Mouse (Mus musculus): Measurements from ENCODE around the gene Psmb8. TPM values are rescaled to one million over a fixed set of nuclear protein-coding genes. Genes with fewer than 3 reads are reported as not detected.
"Not testable (repeated sequence)": the region's sequence is repeated elsewhere in the genome, so short reads cannot be mapped to it uniquely, and the experiment has no call there.

The Psmb8 gene
- polyA plus RNA-seq, 1 experiment from 2014 or later: 87.6 TPM

GRCm38 (mm10) chr17:34215176-34215575, 17.7 kb downstream of the Psmb8 start:
- Histone ChIP-seq H3K27me3 (ENCODE audit: control insufficient read depth, insufficient read depth, low read length) (peaks cover 30% of the 10 kb centered on the region), H3K27ac (ENCODE audit: low read length) (no peak overlapping the region), H3K36me3 (ENCODE audit: control insufficient read depth, insufficient read depth) (no peaks in the 10 kb centered on the region), H3K9me3 (replicated peaks; ENCODE audit: control insufficient read depth, low read length) (no peaks in the 10 kb centered on the region; the same call in 1 of the 2 replicates), H3K4me1 (ENCODE audit: control insufficient read depth, insufficient read depth, low read length) (no peaks in the 10 kb centered on the region), H3K4me2 (ENCODE audit: low read depth, low read length) (no peak overlapping the region), H3K9ac (ENCODE audit: low read length) (no peak overlapping the region), H3K4me3 (ENCODE audit: low read length) (no peak overlapping the region)
- 80% methylated on average over 12 of the region's 12 CpGs for WGBS
- no peak for ATAC-seq (replicated peaks; ENCODE audit: extremely low read depth, insufficient read depth, low FRiP score)

GRCm38 (mm10) chr17:34217216-34217928, 19.9 kb downstream of the Psmb8 start:
- no peak overlapping the region for H3K27ac ChIP-seq (ENCODE audit: low read length)
- H3K4me2 ChIP-seq (ENCODE audit: low read depth, low read length): no peak overlapping the region
- 84% methylated on average over 8 of the region's 8 CpGs for WGBS
- H3K9me3 ChIP-seq (replicated peaks; ENCODE audit: control insufficient read depth, low read length): no peaks in the 10 kb centered on the region; the same call in 1 of the 2 replicates
- H3K4me1 ChIP-seq (ENCODE audit: control insufficient read depth, insufficient read depth, low read length): no peaks in the 10 kb centered on the region
- H3K27me3 ChIP-seq (ENCODE audit: control insufficient read depth, insufficient read depth, low read length): peaks cover 21% of the 10 kb centered on the region
- H3K4me3 ChIP-seq (ENCODE audit: low read length): no peak overlapping the region
- H3K36me3 ChIP-seq (ENCODE audit: control insufficient read depth, insufficient read depth): no peaks in the 10 kb centered on the region
- no peak for ATAC-seq (replicated peaks; ENCODE audit: extremely low read depth, insufficient read depth, low FRiP score)
- H3K9ac ChIP-seq (ENCODE audit: low read length): no peak overlapping the region

- Histone ChIP-seq H3K27me3 (ENCODE audit: control insufficient read depth, insufficient read depth, low read length) (peaks cover 15% of the 10 kb centered on the region), H3K4me2 (ENCODE audit: low read depth, low read length) (no peak overlapping the region), H3K4me1 (ENCODE audit: control insufficient read depth, insufficient read depth, low read length) (no peaks in the 10 kb centered on the region), H3K9ac (ENCODE audit: low read length) (no peak overlapping the region), H3K27ac (ENCODE audit: low read length) (no peak overlapping the region), H3K9me3 (replicated peaks; ENCODE audit: control insufficient read depth, low read length) (no peaks in the 10 kb centered on the region; the same call in 1 of the 2 replicates), H3K4me3 (ENCODE audit: low read length) (no peak overlapping the region), H3K36me3 (ENCODE audit: control insufficient read depth, insufficient read depth) (no peaks in the 10 kb centered on the region)
- ATAC-seq (replicated peaks; ENCODE audit: extremely low read depth, insufficient read depth, low FRiP score): no peak
- WGBS: 83% methylated on average over 5 of the region's 5 CpGs
Measured at GRCm38 (mm10) chr17:34217986-34218385, 20.5 kb downstream of the Psmb8 start.

GRCm38 (mm10) chr17:34218675-34219074, 21.2 kb downstream of the Psmb8 start:
- WGBS: 68% methylated on average over 11 of the region's 11 CpGs
- ATAC-seq (replicated peaks; ENCODE audit: extremely low read depth, insufficient read depth, low FRiP score): peak; percentile 28; the same call in 1 of the 2 replicates

GRCm38 (mm10) chr17:34219096-34219495, 21.6 kb downstream of the Psmb8 start:
- H3K36me3 ChIP-seq (ENCODE audit: control insufficient read depth, insufficient read depth); H3K27me3 ChIP-seq (ENCODE audit: control insufficient read depth, insufficient read depth, low read length); ATAC-seq (replicated peaks; ENCODE audit: extremely low read depth, insufficient read depth, low FRiP score); H3K9ac ChIP-seq (ENCODE audit: low read length); H3K4me1 ChIP-seq (ENCODE audit: control insufficient read depth, insufficient read depth, low read length); H3K9me3 ChIP-seq (replicated peaks; ENCODE audit: control insufficient read depth, low read length); H3K4me3 ChIP-seq (ENCODE audit: low read length); H3K27ac ChIP-seq (ENCODE audit: low read length); H3K4me2 ChIP-seq (ENCODE audit: low read depth, low read length): not testable (repeated sequence)
- WGBS: 87% methylated on average over 7 of the region's 11 CpGs

More at GRCm38 (mm10) chr17:34218675-34219074, 21.2 kb downstream of the Psmb8 start:
- Histone ChIP-seq H3K27me3 (ENCODE audit: control insufficient read depth, insufficient read depth, low read length) (peaks cover 13% of the 10 kb centered on the region), H3K4me2 (ENCODE audit: low read depth, low read length) (no peak overlapping the region), H3K4me3 (ENCODE audit: low read length) (no peak overlapping the region), H3K36me3 (ENCODE audit: control insufficient read depth, insufficient read depth) (no peaks in the 10 kb centered on the region), H3K4me1 (ENCODE audit: control insufficient read depth, insufficient read depth, low read length) (no peaks in the 10 kb centered on the region), H3K9me3 (replicated peaks; ENCODE audit: control insufficient read depth, low read length) (no peaks in the 10 kb centered on the region; the same call in 1 of the 2 replicates), H3K27ac (ENCODE audit: low read length) (no peak overlapping the region), H3K9ac (ENCODE audit: low read length) (no peak overlapping the region)

GRCm38 (mm10) chr17:34219801-34220200, 22.3 kb downstream of the Psmb8 start:
- not testable (repeated sequence) for H3K9me3 ChIP-seq (replicated peaks; ENCODE audit: control insufficient read depth, low read length); H3K9ac ChIP-seq (ENCODE audit: low read length); H3K4me3 ChIP-seq (ENCODE audit: low read length); H3K36me3 ChIP-seq (ENCODE audit: control insufficient read depth, insufficient read depth); H3K4me2 ChIP-seq (ENCODE audit: low read depth, low read length); H3K27ac ChIP-seq (ENCODE audit: low read length); ATAC-seq (replicated peaks; ENCODE audit: extremely low read depth, insufficient read depth, low FRiP score); H3K4me1 ChIP-seq (ENCODE audit: control insufficient read depth, insufficient read depth, low read length); H3K27me3 ChIP-seq (ENCODE audit: control insufficient read depth, insufficient read depth, low read length)
- WGBS: 83% methylated on average over 3 of the region's 7 CpGs

- not testable (repeated sequence) for ATAC-seq (replicated peaks; ENCODE audit: extremely low read depth, insufficient read depth, low FRiP score); H3K27me3 ChIP-seq (ENCODE audit: control insufficient read depth, insufficient read depth, low read length); H3K9me3 ChIP-seq (replicated peaks; ENCODE audit: control insufficient read depth, low read length); H3K27ac ChIP-seq (ENCODE audit: low read length); H3K4me1 ChIP-seq (ENCODE audit: control insufficient read depth, insufficient read depth, low read length); H3K4me2 ChIP-seq (ENCODE audit: low read depth, low read length); H3K36me3 ChIP-seq (ENCODE audit: control insufficient read depth, insufficient read depth); H3K4me3 ChIP-seq (ENCODE audit: low read length); H3K9ac ChIP-seq (ENCODE audit: low read length)
- 80% methylated on average over 3 of the region's 16 CpGs for WGBS
Measured at GRCm38 (mm10) chr17:34220401-34220800, 22.9 kb downstream of the Psmb8 start.

- 85% methylated on average over 3 of the region's 3 CpGs for whole genome bisulfite sequencing
Measured at GRCm38 (mm10) chr17:34224816-34225215, 27.3 kb downstream of the Psmb8 start.

GRCm38 (mm10) chr17:34225426-34225825, 27.9 kb downstream of the Psmb8 start:
- no peak overlapping the region for H3K27ac ChIP-seq (ENCODE audit: low read length)
- H3K4me2 ChIP-seq (ENCODE audit: low read depth, low read length): no peak overlapping the region
- WGBS: 89% methylated on average over 8 of the region's 8 CpGs
- no peaks in the 10 kb centered on the region for H3K4me1 ChIP-seq (ENCODE audit: control insufficient read depth, insufficient read depth, low read length)
- no peaks in the 10 kb centered on the region for H3K27me3 ChIP-seq (ENCODE audit: control insufficient read depth, insufficient read depth, low read length)
- H3K9ac ChIP-seq (ENCODE audit: low read length): no peak overlapping the region
- H3K36me3 ChIP-seq (ENCODE audit: control insufficient read depth, insufficient read depth): no peaks in the 10 kb centered on the region
- no peak overlapping the region for H3K4me3 ChIP-seq (ENCODE audit: low read length)
- no peak for ATAC-seq (replicated peaks; ENCODE audit: extremely low read depth, insufficient read depth, low FRiP score)
- H3K9me3 ChIP-seq (replicated peaks; ENCODE audit: control insufficient read depth, low read length): peaks cover 4% of the 10 kb centered on the region

More at GRCm38 (mm10) chr17:34224816-34225215, 27.3 kb downstream of the Psmb8 start:
- Histone ChIP-seq H3K27me3 (ENCODE audit: control insufficient read depth, insufficient read depth, low read length) (no peaks in the 10 kb centered on the region), H3K27ac (ENCODE audit: low read length) (no peak overlapping the region), H3K9me3 (replicated peaks; ENCODE audit: control insufficient read depth, low read length) (peaks cover 4% of the 10 kb centered on the region), H3K9ac (ENCODE audit: low read length) (no peak overlapping the region), H3K4me1 (ENCODE audit: control insufficient read depth, insufficient read depth, low read length) (no peaks in the 10 kb centered on the region), H3K36me3 (ENCODE audit: control insufficient read depth, insufficient read depth) (no peaks in the 10 kb centered on the region), H3K4me2 (ENCODE audit: low read depth, low read length) (no peak overlapping the region), H3K4me3 (ENCODE audit: low read length) (no peak overlapping the region)
- no peak for ATAC-seq (replicated peaks; ENCODE audit: extremely low read depth, insufficient read depth, low FRiP score)

Measured in heart, embryonic 16.5 days (tissue).